Mouse (Mus musculus): ENCODE data around the gene Lrrc75b.

- TF ChIP-seq CTCF (IDR thresholded peaks at IDR 0.05; ENCODE audit: extremely low read depth, insufficient read length, insufficient replicate concordance, low read depth, low read length): no peak
- no peak for TF ChIP-seq POLR2A (IDR thresholded peaks at IDR 0.05; ENCODE audit: low read depth, low read length)
Observed at GRCm38 (mm10) chr10:75573181-75573580, 13.1 kb upstream of the Lrrc75b start.

Data from small intestine, adult 2 months (tissue).